Mouse (Mus musculus) adrenal gland, adult 2 months (tissue): ENCODE results near the gene Rptor. TPM values are rescaled to one million over a fixed set of nuclear protein-coding genes. Genes with fewer than 3 reads are reported as not detected.

Source experiments
- DNase-seq: peaks from one replicate; pipeline ENCODE4 v3.0.0; 2021
- polyA plus RNA-seq: library from polyadenylated mRNA; depleted of rRNA; stranded (reverse); fragments of >200 nt; gene quantifications from 2 replicates; pipeline ENCODE4 v1.2.3, GENCODE M21; 2012
- total RNA-seq, 2 experiments: library from RNA; stranded (reverse); gene quantifications; 2 replicates each; pipeline ENCODE4 v1.2.3; 2021

The Rptor gene
- total and polyA plus RNA-seq, 3 experiments = 43.7 to 47.7 (median 45.2) TPM

DNA sequence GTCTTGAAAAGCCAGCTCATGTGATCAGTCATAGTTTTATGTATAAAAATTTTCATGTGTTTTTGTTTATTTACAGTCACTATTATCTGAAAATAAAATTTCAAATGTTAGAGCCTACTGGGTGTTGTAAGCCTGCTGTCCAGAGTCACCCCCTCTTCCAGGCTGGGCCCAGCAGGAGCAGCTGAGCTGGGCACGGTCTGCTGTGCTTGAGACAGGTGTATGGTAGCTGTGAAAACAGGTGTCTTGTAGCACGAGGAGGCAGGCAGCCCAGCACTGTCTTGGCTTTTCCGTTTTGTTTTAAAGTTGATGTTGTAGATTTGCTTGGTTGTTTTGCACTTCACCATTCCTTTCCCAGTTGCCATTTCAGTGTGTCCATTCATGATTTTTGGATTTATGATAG is 87.2 kb downstream of the Rptor start:
- DNase-seq = no peak

DNA sequence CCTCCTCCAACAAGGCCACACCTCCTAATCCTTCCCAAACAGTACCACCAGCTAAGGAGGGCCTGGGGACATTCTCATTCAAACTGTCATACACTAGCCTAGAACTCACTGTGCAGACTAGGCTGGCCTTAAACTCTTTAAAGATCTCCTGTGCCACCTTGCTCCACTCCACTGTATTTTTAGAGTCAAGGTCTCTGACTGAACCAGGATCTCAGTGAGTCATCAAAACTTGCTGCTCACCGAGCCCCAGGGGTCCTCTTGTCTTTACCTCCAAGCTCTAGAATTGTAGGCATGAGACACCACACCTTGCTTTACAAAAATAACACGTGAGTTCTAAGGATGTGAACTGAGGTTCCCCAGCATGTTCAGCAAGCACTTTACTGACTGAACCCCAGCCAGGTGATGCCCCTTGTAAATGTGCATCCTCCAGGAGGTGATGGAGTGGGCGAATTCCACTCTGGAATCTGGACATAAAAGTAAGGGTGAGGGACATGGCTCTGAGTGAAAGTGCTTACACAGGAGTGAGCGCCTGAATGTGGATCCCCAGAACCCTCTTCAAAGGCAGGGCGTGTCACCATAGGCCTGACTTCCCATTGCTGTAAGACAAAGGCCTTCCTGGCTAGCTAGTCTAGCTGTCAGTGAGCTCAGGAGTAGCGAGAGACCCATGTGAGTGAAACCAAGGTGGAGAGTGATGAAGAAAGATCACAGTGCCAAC is 89.6 kb downstream of the Rptor start:
- DNase-seq = no peak

DNA sequence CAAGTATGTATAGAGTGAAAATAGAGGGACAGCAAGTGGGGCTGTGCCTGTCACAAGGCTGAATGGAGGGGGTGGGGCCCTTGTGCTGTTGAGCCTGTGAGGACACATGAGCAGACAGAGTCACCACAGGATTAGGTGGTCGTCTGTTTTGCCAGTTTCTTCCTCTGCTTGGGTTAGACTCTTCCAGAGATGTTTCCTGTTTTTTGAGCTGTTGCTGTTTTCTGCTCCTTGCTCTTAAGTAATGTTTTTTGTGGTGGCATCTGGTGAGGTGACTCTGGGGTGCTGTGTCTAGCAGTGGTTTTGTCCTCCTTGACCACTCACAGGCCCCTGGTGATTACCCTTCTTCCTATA is 90.2 kb downstream of the Rptor start:
- DNase-seq = no peak

DNA sequence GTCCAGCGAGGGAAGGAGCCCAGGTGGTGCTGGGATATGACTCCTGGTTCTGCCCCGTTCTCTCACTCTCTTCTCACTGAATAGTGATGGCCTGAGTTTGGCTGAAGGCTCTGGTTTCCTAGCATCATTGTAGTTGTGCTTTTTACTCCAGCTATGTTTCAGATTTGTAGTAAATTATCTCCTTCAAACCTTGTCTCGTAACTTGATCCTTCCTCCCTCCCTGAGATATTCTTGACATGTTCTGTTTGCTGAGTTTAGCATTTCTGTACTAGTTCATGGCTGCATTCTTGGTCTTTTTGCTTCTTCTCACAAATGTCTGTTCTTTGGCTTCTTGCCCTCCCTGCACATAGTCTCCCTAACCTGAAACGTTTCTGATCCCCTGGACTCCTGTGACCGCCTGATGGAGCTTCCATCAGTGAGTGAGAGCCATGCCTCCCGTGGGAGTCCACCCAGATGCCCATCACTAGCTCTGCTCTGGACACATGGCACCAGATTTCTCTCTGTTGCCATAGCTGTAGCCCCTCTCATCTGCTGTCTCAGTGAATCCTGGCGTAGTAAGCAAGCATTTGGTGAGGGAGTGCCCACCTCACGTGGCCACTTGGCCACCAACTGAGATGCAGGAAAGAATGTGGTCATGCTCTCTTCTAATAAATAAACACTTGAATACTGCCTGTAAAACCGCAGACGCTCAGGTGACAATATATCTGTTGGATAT is 91.6 kb downstream of the Rptor start:
- DNase-seq = no peak

DNA sequence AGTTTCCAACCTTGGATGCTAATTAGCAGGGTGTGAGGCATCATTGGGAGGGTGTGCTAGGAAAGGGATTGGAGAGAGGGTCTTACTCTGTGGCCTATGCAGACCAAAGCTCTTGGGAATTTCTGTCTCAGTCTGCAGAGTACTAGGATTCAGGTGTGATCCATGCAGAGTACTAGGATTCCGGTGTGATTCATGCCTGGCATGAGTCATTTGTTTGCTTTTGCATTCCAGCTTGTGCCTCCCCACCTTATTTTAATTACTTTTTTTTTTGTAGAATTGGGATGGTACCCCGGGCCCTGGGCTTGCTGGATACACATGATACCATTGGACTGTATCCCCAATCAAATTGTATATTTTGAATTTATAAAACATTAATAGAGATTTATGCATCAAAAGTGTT is 93.7 kb downstream of the Rptor start:
- no peak for DNase-seq

DNA sequence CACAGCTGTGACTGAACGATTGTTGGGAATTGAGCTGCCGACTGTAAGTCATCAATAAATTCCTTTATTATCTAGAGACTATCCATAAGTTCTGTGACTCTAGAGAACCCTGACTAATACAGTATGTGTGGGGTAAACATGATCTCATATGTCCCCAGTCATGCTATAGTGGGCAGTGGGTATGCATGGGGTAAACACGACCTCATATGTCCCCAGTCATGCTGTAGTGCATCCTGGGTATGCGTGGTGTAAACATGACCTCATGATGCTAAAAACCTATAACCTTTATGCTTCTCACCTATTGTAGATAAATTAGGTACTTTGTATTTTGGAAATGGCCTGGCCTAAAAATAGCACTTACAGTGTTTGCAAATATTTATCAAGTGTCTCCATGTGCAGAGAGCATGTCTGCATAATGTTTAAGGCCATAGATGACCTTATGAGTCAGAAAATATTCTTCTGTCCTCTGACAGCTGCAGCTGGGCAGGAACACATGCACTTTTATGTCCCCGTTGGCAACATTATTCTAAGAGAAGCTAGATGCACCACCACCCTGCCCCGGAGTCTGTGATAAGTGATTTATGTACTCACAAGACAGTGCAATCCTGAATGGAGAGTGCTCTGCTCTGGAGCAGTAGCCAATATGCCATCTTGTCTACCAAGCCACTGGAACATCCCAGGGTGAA is 102.8 kb downstream of the Rptor start:
- no peak for DNase-seq

DNA sequence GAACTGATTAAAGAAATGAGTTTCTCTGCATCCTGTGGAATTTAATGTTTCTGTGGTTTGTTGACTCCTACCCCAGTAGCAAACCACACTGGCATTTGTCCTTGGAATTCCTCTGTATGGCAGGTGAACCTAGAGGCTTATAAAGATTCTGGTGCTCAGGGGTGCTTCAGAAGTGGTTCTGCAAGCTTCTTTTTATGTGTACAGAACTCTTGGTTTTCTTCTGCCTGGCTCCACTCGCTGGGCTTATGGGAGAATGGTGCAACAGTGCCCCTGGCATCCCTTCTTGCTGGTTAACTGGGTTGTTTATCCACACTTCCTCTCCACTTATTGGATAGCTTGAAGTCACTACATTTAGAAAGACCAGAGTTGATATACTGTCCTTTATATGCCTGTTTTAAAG is 104.6 kb downstream of the Rptor start:
- no peak for DNase-seq

DNA sequence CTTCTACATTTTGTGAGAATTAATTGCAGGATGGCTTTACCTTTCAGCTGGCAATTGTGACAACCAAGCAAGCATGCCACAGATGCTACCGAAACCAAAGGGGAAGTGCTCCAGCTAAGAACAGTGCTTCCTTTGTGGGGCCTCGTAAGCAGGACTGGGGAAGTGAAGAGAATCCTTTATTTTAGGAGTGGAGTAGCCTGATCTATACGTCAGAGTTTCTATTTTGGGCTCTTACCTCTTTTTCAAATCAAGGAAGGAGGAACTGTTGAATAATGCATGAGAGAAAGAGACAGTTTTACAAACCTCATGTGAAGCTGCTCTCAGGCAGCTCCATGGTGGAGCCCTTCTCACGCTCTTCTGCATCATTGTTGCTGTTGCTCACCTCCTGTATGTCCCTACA is 106.5 kb downstream of the Rptor start:
- no peak for DNase-seq

DNA sequence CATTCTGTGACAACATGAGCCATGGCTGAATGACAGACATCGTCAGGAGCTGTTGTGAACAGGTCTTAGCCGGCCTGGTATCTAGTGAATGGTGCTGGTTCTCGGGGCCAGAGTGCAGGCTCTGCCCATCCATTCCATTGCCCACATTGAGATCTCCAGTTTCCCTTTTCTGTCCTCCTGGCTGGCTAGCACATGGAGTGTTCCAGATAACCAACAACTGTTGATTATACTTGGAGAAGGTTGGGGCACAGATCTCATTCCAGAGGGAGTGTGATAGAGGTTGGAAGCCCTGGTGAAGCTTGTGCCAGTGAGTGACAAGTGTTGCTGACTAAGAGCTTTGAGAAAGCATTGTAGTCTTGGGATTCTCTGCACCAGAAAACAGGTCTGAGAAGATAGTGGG is 107.6 kb downstream of the Rptor start:
- DNase-seq = no peak

DNA sequence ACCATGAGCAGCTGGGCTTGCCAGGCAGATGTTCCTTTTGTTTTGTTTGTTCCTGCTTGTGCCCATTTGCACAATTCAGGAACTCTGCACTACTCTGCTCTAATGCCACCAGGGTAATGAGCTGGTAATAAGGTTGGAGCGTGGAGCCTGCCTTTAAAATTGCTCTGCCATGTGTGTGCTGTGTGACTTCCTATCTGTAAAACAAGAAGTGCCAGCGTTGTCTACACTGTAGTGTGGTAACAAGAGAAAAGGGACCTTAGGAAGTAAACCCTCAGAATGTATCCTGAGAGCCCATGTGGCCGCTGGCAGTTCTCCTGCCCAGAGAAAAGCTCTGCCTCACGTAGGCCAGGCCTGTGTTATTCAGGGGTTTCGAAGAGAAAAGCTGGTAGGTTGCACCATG is 108.1 kb downstream of the Rptor start:
- DNase-seq = no peak

DNA sequence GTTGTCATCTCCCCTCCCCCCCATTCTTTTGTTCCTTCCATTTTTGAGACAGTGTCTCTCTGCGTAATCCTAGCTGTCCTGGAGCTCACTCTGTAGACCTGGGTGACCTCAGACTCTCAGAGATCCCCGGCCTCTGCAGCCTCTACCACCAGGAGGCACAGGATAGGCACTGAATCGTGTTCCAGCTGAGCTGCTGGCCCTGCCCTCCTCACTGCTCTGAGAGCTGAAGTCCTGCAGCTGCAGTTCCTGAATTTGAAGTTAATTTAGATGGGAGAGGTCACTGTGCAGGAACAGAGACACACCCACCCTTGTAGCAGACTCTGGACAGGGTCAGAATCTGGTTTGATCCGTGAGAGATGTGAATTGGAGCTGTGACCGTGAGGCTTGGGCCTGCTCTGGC is 112.7 kb downstream of the Rptor start:
- DNase-seq = no peak

DNA sequence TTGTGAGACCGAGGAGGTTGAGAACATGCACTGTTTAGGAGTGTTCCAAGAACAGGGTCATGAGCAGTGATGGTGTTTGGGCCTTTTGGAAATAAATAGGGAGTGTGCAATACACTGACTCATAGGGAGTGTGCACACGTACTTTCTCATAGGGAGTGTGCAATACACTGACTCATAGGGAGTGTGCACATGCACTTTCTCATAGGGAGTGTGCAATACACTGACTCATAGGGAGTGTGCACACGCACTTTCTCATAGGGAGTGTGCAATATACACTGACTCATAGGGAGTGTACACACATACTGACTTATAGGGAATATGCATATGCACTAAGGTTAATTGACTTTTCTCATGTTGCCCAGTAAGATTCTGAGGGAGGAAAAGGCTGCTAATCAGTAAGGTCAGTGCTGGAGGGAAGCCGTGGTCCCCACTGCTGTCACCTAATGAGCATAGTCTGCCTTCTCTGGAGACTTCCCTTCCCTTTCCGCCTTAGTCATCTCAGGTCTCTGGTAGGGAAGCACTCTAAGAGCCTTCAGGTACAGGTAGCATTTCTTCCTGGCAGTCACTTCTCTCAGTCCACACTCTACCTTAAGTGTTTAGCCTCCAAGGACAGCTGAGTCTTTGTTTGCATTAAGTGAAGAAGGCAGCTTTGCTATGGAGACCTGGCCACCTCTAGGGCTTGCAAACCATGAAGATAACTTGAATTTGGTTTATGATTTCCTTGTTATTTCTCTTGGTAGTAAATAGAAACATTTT is 113.3 kb downstream of the Rptor start:
- DNase-seq = no peak

DNA sequence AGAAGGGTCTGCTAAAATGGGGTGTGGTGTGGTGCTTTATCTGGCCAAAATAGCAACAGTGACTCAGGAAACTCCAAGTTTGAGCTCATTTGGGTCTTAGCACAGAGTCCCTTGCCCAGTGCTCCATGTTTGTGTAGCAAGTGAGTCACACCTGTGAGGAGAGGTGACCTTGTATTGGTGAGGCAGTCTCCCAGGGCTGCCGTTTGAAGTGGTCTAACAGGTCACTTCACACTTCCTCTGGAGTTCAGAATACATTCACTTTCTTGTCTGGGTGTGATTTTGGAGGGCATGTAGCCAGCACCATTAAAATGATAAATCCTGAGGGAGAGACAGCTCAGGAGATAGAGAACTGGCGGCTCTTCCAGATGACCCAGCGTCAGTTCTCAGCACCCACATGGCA is 115.4 kb downstream of the Rptor start:
- no peak for DNase-seq

DNA sequence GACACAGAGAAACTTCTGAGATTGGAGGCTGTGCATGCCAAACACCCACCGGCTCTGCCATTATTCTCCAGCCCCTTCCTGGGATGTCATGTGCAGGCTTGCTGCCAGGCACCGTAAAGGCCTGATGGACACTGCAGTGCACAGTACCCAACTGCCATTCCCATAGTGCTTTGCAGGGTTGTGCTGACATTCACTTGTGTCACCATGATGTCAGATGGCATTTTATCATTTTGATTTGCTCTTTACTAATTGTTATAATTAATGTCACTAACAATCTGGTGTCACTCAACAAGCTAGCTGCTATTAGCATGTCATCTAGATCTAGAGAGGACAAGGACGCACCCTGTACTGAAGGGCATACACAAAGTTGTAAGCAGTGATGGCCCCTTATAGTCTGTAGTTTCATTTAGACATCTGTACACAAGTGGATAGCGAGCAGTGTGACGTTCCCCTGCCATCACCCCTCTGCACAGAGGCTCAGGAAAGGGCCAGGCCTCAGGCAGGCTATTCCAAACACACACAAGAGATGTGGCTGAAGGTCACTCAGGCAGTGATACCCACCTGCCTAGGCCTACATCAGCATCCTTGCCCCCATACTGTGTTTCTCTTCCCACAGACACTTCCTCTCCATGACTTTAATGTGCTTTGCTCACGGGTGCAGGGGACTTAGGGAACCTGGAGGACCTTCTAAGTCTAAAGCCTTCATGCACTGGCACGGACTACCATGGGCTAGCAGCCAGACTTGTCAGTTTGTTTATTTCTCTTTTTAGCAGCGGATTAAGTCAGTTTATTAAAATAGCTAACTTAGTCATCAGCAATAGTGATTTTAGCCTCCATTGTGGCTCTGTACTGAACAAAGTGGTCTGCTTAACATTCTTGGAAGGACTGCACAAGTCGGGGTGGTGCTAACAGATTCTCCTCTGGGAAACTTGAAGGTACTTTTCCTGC is 117.7 kb downstream of the Rptor start:
- DNase-seq = peak; percentile 40

DNA sequence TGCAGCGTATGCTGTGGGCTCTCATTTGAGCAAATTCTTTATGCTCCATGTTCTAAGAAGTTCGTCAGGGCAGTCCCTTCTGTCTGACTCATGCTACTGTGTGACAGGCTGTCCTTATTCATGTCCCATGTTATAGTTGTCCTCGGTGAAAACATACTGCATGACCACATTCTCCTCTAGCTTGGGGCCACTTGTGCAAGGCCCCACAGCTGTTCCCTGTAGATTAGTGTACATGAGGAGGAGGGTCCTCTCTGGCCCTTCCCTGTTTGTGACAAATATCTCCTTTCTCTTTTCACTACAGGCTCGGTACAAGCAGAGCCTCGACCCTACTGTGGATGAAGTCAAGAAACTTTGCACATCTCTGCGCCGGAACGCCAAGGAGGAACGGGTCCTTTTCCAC is 122.0 kb downstream of the Rptor start:
- no peak for DNase-seq

DNA sequence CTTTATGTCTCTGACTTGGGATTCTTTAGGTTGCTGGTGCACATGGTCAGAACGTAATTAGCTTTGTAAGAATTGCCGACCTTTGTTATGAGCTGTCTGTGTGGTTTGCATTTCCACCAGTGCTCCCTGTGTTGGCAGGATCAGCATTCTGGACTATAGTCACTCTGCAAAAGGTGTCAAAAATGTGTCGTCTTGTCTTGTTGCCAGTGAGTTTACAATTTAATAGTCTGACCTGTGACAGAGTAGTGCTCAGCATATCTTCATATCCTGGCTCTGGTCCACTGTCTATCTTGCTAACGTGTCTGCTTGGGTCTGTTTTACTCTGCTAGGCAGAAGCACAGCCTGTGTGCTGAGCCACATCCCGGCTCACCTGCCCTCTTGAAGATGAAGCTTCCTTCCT is 128.7 kb downstream of the Rptor start:
- no peak for DNase-seq

DNA sequence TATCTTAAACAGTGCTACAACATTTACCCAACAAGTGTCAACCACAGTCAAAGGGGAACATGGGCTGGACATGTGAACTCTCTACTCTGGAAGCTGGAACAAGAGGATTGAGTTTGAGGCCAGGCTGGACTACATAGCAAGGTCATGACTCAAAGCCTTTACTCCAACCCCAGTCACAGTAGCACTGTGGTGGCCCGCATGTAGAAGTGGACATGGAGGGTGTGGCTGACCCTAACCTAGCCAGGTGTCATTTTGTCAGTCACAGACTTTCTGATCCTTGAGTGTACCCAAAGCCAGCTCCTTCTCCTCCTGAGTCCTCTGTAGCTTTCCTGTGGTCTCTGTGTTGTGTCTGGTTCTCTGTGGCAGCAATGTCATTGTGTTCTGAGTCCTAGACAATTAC is 129.7 kb downstream of the Rptor start:
- no peak for DNase-seq

DNA sequence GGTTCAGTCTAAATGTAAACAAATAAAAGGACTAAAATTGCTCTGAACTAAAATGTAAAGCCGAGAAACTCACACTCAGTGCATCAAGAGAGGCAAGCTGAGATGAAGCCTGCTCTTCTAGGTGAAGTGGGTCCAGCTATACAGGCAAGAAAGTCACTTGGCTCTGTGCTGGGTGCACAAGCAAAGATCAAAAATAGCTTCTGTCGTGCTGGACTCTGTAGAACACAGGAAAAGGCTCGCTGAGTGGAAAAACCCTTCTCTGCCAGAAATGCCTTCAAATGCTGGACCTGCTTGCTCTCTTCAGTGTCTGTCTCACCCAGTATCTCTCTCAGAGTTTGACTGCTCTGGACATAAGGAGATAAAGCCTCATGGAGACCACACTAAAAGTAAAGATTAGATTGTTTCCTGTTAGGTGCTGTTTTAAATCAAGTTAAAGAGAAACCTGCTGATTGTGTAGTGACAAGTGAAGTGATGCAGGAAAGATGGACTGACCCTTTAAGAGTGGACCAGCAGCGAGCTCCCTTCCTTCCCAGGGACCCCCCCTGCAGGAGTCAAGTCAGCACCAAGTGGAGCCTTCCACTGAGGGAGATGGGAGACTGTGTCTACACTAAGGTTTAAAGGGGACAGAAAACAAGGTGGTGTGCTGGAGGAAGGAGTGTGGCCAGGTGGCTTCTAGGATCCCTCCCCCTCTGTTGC is 130.4 kb downstream of the Rptor start:
- no peak for DNase-seq

DNA sequence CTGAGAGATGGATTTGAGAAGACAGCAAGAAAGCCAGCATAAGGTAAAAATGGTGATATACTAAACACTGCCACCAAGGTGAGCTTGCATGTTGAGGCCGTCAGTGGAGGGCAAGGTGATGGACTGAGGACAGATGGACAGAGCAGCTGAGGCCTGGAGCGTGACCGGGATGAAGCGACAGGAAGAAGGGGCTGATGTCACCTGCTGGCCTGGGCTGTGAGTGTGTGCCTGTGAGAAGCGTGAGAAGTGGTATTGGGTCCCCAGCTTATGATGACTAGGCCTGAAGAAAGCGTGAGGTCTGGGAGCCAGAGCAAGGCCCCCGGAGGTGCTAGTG is 130.9 kb downstream of the Rptor start:
- no peak for DNase-seq

DNA sequence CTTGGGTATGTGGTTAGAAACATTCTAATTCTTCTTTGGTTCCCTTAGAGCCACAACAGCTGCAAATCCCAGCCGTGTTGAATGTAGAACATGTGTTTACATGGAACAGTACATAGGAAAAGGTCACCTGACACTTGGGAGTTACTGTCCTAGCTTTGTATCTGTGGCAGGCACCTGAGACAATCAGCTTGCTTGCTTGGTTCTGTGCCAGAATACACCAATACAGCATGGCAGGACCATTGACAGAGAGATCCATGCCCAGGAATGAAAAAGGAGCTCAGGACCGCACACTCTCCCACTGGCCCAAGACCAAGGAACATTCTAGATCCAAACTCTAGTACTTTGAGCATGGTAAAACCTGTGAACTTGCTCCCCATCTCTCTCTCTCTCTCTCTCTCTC is 132.4 kb downstream of the Rptor start:
- no peak for DNase-seq
